Mouse (Mus musculus) hindbrain, embryonic 12.5 days (tissue): ENCODE measurements at regions not wholly inside any gene's neighbourhood (a gene's known extent, or its start where the extent isn't known, plus 50 kb on each side); places are given as distances from the start of the nearest gene placed in this dataset.

Experiments used
- ATAC-seq: fragments of 200-750 bp; cut with Nextera tagmentation; 2 replicates; pipeline ENCODE4 v1.8.0; 2017; ENCODE audit warnings: moderate TSS enrichment; ENCODE audit not compliant: low FRiP score
- H3K27ac ChIP-seq: fragments of 300-500 bp; sonication (generic); 2 replicates; pipeline ENCODE4 v1.5.1; 2016; ENCODE audit warnings: mild to moderate bottlenecking
- H3K27me3 ChIP-seq: fragments of 300-500 bp; sonication (generic); 2 replicates; pipeline ENCODE4 v1.6.1; 2016; ENCODE audit warnings: mild to moderate bottlenecking
- H3K36me3 ChIP-seq: fragments of 300-500 bp; sonication (generic); 2 replicates; pipeline ENCODE4 v1.6.1; 2016; ENCODE audit warnings: mild to moderate bottlenecking
- H3K4me1 ChIP-seq: fragments of 300-500 bp; sonication (generic); 2 replicates; pipeline ENCODE4 v1.6.1; 2016
- H3K4me2 ChIP-seq: fragments of 300-500 bp; sonication (generic); replicated peaks from 2 replicates; pipeline ENCODE4 v1.6.1; 2016; ENCODE audit warnings: mild to moderate bottlenecking
- H3K4me3 ChIP-seq: fragments of 300-500 bp; sonication (generic); 2 replicates; pipeline ENCODE4 v1.5.1; 2016; ENCODE audit warnings: mild to moderate bottlenecking
- H3K9ac ChIP-seq: fragments of 300-500 bp; sonication (generic); 2 replicates; pipeline ENCODE4 v1.6.1; 2016; ENCODE audit warnings: mild to moderate bottlenecking, moderate library complexity
- H3K9me3 ChIP-seq: fragments of 300-500 bp; sonication (generic); replicated peaks from 2 replicates; pipeline ENCODE4 v1.6.1; 2016; ENCODE audit warnings: mild to moderate bottlenecking
- WGBS: fragments of 180-500 bp; shearing (Covaris S2); methylation state at CpG from one replicate; pipeline ENCODE4 v1.1.7; 2016; 5-methylcytosine and 5-hydroxymethylcytosine counted together

- Histone ChIP-seq H3K27ac (no peak overlapping the region), H3K36me3 (no peaks in the 10 kb centered on the region), H3K9ac (no peak overlapping the region), H3K27me3 (no peaks in the 10 kb centered on the region), H3K4me1 (no peaks in the 10 kb centered on the region), H3K9me3 (no peaks in the 10 kb centered on the region), H3K4me2 (no peak overlapping the region), H3K4me3 (no peak overlapping the region)
- peak; percentile 58 for ATAC-seq
- 35% methylated on average over 13 of the region's 13 CpGs for WGBS
Observed at GRCm38 (mm10) chr1:34642304-34642893, 62.9 kb downstream of the Amer3 start.

- Histone ChIP-seq H3K4me1 (no peaks in the 10 kb centered on the region), H3K4me2 (no peak overlapping the region), H3K9ac (no peak overlapping the region), H3K27ac (no peak overlapping the region), H3K27me3 (no peaks in the 10 kb centered on the region), H3K36me3 (no peaks in the 10 kb centered on the region), H3K4me3 (no peak overlapping the region), H3K9me3 (no peaks in the 10 kb centered on the region)
- no peak for ATAC-seq
- 91% methylated on average over 10 of the region's 10 CpGs for WGBS
Observed at GRCm38 (mm10) chr1:34653963-34654644, 74.6 kb downstream of the Amer3 start.

GRCm38 (mm10) chr1:34657481-34657880 is 78.0 kb downstream of the Amer3 start:
- Histone ChIP-seq H3K9ac (no peak overlapping the region), H3K9me3 (no peaks in the 10 kb centered on the region), H3K27ac (no peak overlapping the region), H3K4me1 (no peaks in the 10 kb centered on the region), H3K27me3 (no peaks in the 10 kb centered on the region), H3K4me3 (no peak overlapping the region), H3K36me3 (no peaks in the 10 kb centered on the region), H3K4me2 (no peak overlapping the region)
- ATAC-seq, result no peak

- Histone ChIP-seq H3K4me1 (peaks cover 29% of the 10 kb centered on the region), H3K9me3 (no peaks in the 10 kb centered on the region), H3K4me2 (peak overlapping the region; percentile 3; the same call in 1 of the 2 replicates), H3K9ac (no peak overlapping the region), H3K4me3 (no peak overlapping the region), H3K36me3 (no peaks in the 10 kb centered on the region), H3K27ac (peak overlapping the region; percentile 77), H3K27me3 (no peaks in the 10 kb centered on the region)
- ATAC-seq, result no peak
- WGBS, result 74% methylated on average over 4 of the region's 4 CpGs
Observed at GRCm38 (mm10) chr1:34663875-34664547, 84.6 kb downstream of the Amer3 start.

- H3K4me2 ChIP-seq, result peak overlapping the region; percentile 3; the same call in 1 of the 2 replicates
- H3K27ac ChIP-seq, result peak overlapping the region; percentile 89
- no peak overlapping the region for H3K4me3 ChIP-seq
- peaks cover 29% of the 10 kb centered on the region for H3K4me1 ChIP-seq
- H3K36me3 ChIP-seq, result no peaks in the 10 kb centered on the region
- H3K9me3 ChIP-seq, result no peaks in the 10 kb centered on the region
- no peaks in the 10 kb centered on the region for H3K27me3 ChIP-seq
- WGBS, result 50% methylated on average over 11 of the region's 11 CpGs
- H3K9ac ChIP-seq, result no peak overlapping the region
- ATAC-seq, result peak; percentile 80
Observed at GRCm38 (mm10) chr1:34664816-34665511, 85.5 kb downstream of the Amer3 start.

- no peak overlapping the region for H3K4me3 ChIP-seq
- no peaks in the 10 kb centered on the region for H3K9me3 ChIP-seq
- peak overlapping the region; percentile 19; the same call in 1 of the 2 replicates for H3K4me2 ChIP-seq
- H3K4me1 ChIP-seq, result peaks cover 29% of the 10 kb centered on the region
- ATAC-seq, result peak; percentile 53; the same call in 1 of the 2 replicates
- H3K27me3 ChIP-seq, result no peaks in the 10 kb centered on the region
- H3K27ac ChIP-seq, result peak overlapping the region; percentile 89
- H3K9ac ChIP-seq, result no peak overlapping the region
- WGBS, result 61% methylated on average over 5 of the region's 5 CpGs
- H3K36me3 ChIP-seq, result no peaks in the 10 kb centered on the region
Observed at GRCm38 (mm10) chr1:34665512-34665854, 86.0 kb downstream of the Amer3 start.

GRCm38 (mm10) chr1:34666226-34666662 is 86.8 kb downstream of the Amer3 start:
- Histone ChIP-seq H3K4me1 (peaks cover 29% of the 10 kb centered on the region), H3K4me3 (no peak overlapping the region), H3K9ac (no peak overlapping the region), H3K4me2 (peak overlapping the region; percentile 19), H3K36me3 (no peaks in the 10 kb centered on the region), H3K27me3 (no peaks in the 10 kb centered on the region), H3K9me3 (no peaks in the 10 kb centered on the region), H3K27ac (peak overlapping the region; percentile 89)
- peak; percentile 85 for ATAC-seq
- 36% methylated on average over 13 of the region's 13 CpGs for WGBS

GRCm38 (mm10) chr1:34677105-34677741 is 97.8 kb downstream of the Amer3 start:
- H3K4me2 ChIP-seq, result peak overlapping the region; percentile 97
- H3K27ac ChIP-seq, result no peak overlapping the region
- 53% methylated on average over 12 of the region's 12 CpGs for WGBS
- H3K9ac ChIP-seq, result no peak overlapping the region
- no peak for ATAC-seq
- no peaks in the 10 kb centered on the region for H3K36me3 ChIP-seq
- peaks cover 24% of the 10 kb centered on the region for H3K4me1 ChIP-seq
- H3K9me3 ChIP-seq, result no peaks in the 10 kb centered on the region
- H3K4me3 ChIP-seq, result no peak overlapping the region
- peaks cover 53% of the 10 kb centered on the region for H3K27me3 ChIP-seq

- peak; percentile 74 for ATAC-seq
- Histone ChIP-seq H3K4me3 (peak overlapping the region; percentile 51), H3K36me3 (no peaks in the 10 kb centered on the region), H3K27me3 (peaks cover 53% of the 10 kb centered on the region), H3K9ac (peak overlapping the region; percentile 72), H3K9me3 (no peaks in the 10 kb centered on the region), H3K4me1 (peaks cover 24% of the 10 kb centered on the region), H3K4me2 (peak overlapping the region; percentile 97), H3K27ac (no peak overlapping the region)
- WGBS, result under 1% methylated on average over 56 of the region's 56 CpGs
Observed at GRCm38 (mm10) chr1:34677832-34678733, 98.6 kb downstream of the Amer3 start.

- peak overlapping the region; percentile 72 for H3K9ac ChIP-seq
- H3K27me3 ChIP-seq, result peaks cover 53% of the 10 kb centered on the region
- no peaks in the 10 kb centered on the region for H3K9me3 ChIP-seq
- H3K36me3 ChIP-seq, result no peaks in the 10 kb centered on the region
- 0 out of 2 replicates have a peak, but pooled peaks have one; percentile 35 for ATAC-seq
- H3K27ac ChIP-seq, result no peak overlapping the region
- H3K4me2 ChIP-seq, result peak overlapping the region; percentile 97
- WGBS, result under 1% methylated on average over 9 of the region's 9 CpGs
- peak overlapping the region; percentile 51 for H3K4me3 ChIP-seq
- H3K4me1 ChIP-seq, result peaks cover 24% of the 10 kb centered on the region
Observed at GRCm38 (mm10) chr1:34678734-34679068, 99.2 kb downstream of the Amer3 start.

GRCm38 (mm10) chr1:34686539-34686938 is 107.1 kb downstream of the Amer3 start:
- H3K36me3 ChIP-seq, result no peaks in the 10 kb centered on the region
- H3K4me3 ChIP-seq, result no peak overlapping the region
- H3K27me3 ChIP-seq, result no peaks in the 10 kb centered on the region
- no peaks in the 10 kb centered on the region for H3K9me3 ChIP-seq
- no peak for ATAC-seq
- H3K4me1 ChIP-seq, result no peaks in the 10 kb centered on the region
- no peak overlapping the region for H3K4me2 ChIP-seq
- no peak overlapping the region for H3K27ac ChIP-seq
- 62% methylated on average over 2 of the region's 2 CpGs for WGBS
- no peak overlapping the region for H3K9ac ChIP-seq
